Mouse (Mus musculus): ENCODE measurements around the gene Tubgcp6.

The Tubgcp6 gene

GRCm38 (mm10) chr15:89141905-89142304 is 19.0 kb upstream of the Tubgcp6 start:
- DNase-seq (ENCODE audit: low spot score in 2 of 2): no peak

- no peak for DNase-seq (ENCODE audit: low spot score in 2 of 2)
These were observed 18.5 kb upstream of the Tubgcp6 start for GRCm38 (mm10) chr15:89141443-89141842.

GRCm38 (mm10) chr15:89140659-89141252 is 17.8 kb upstream of the Tubgcp6 start, which contains the start of gene Mapk12:
Mapk12 (minus strand) TSS chr15:89140703.
- no peak for DNase-seq (ENCODE audit: low spot score in 2 of 2)

- no peak for DNase-seq (ENCODE audit: low spot score in 2 of 2)
These were observed 17.2 kb upstream of the Tubgcp6 start for GRCm38 (mm10) chr15:89140048-89140658.

- DNase-seq (ENCODE audit: low spot score in 2 of 2): no peak
These were observed 15.6 kb upstream of the Tubgcp6 start for GRCm38 (mm10) chr15:89138531-89138930.

- no peak for DNase-seq (ENCODE audit: low spot score in 2 of 2)
These were observed 15.1 kb upstream of the Tubgcp6 start for GRCm38 (mm10) chr15:89138046-89138405.

GRCm38 (mm10) chr15:89137378-89138045 is 14.6 kb upstream of the Tubgcp6 start:
- no peak for DNase-seq (ENCODE audit: low spot score in 2 of 2)

- no peak for DNase-seq (ENCODE audit: low spot score in 2 of 2)
These were observed 13.7 kb upstream of the Tubgcp6 start for GRCm38 (mm10) chr15:89136461-89137155.

GRCm38 (mm10) chr15:89131316-89131715 is 8.4 kb upstream of the Tubgcp6 start:
- no peak for DNase-seq (ENCODE audit: low spot score in 2 of 2)

GRCm38 (mm10) chr15:89130245-89130644 is 7.3 kb upstream of the Tubgcp6 start:
- no peak for DNase-seq (ENCODE audit: low spot score in 2 of 2)

GRCm38 (mm10) chr15:89128382-89129350 is 5.8 kb upstream of the Tubgcp6 start, which contains the start of gene Hdac10:
Hdac10 (minus strand) TSS chr15:89128700.
- peak; percentile 76 to 88 for DNase-seq (ENCODE audit: low spot score in 2 of 2)

GRCm38 (mm10) chr15:89127364-89127940 is 4.5 kb upstream of the Tubgcp6 start:
- no peak for DNase-seq (ENCODE audit: low spot score in 2 of 2)

- no peak for DNase-seq (ENCODE audit: low spot score in 2 of 2)
These were observed 3.7 kb upstream of the Tubgcp6 start for GRCm38 (mm10) chr15:89126622-89127021.

GRCm38 (mm10) chr15:89125351-89125750 is 2.4 kb upstream of the Tubgcp6 start:
- DNase-seq (ENCODE audit: low spot score in 2 of 2): no peak

- DNase-seq (ENCODE audit: low spot score in 2 of 2): no peak
These were observed 1.4 kb upstream of the Tubgcp6 start for GRCm38 (mm10) chr15:89124312-89124711.

- DNase-seq (ENCODE audit: low spot score in 2 of 2): peak in 1 of 2 experiments; percentile 57
These were observed 683 bp upstream of the Tubgcp6 start for GRCm38 (mm10) chr15:89123595-89123994.

GRCm38 (mm10) chr15:89118007-89118406 is 4.9 kb downstream of the Tubgcp6 start:
- DNase-seq (ENCODE audit: low spot score in 2 of 2): no peak

- DNase-seq (ENCODE audit: low spot score in 2 of 2): no peak
These were observed 12.8 kb downstream of the Tubgcp6 start for GRCm38 (mm10) chr15:89110147-89110546.

GRCm38 (mm10) chr15:89106976-89107375 is 15.9 kb downstream of the Tubgcp6 start:
- no peak for DNase-seq (ENCODE audit: low spot score in 2 of 2)

- DNase-seq (ENCODE audit: low spot score in 2 of 2): no peak
These were observed 16.8 kb downstream of the Tubgcp6 start for GRCm38 (mm10) chr15:89106073-89106472.

- DNase-seq (ENCODE audit: low spot score in 2 of 2): no peak
These were observed 18.5 kb downstream of the Tubgcp6 start for GRCm38 (mm10) chr15:89104425-89104824.
